Mouse (Mus musculus): ENCODE results near the gene Rab37.

DNA sequence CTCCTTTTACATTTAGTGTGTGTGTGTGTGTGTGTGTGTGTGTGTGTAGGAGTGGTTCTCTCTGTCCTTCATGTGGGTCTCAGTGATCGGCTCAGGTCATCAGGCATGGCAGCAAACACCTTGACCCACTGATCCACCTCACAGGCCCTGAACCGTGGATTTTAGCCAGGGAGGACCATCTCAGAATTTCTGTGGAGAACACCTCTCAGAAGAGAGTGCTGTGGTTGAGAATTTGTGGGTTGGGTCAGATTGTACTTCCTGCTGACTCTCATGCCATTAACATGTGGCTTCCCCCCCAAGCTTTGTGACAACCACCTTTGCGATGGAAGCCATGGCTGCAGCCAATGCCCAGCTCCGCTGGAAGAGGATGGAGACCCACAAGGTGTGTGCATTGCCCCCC, 109.3 kb downstream of the Rab37 start:
- TF ChIP-seq MAX (IDR thresholded peaks at IDR 0.05), result no peak
- TF ChIP-seq CTCF (IDR thresholded peaks at IDR 0.05; ENCODE audit: control insufficient read depth, insufficient read depth, insufficient read length), result no peak
- no peak for TF ChIP-seq CEBPB (IDR thresholded peaks at IDR 0.05; ENCODE audit: low read depth)
